Mouse (Mus musculus) intestine, embryonic 16.5 days (tissue): ENCODE measurements around the gene Rpl9-ps1. TPM values are rescaled to one million over a fixed set of nuclear protein-coding genes. Genes with fewer than 3 reads are reported as not detected.

Source experiments
- ATAC-seq: fragments of 200-750 bp; cut with Nextera tagmentation; 2 replicates; pipeline ENCODE4 v1.8.0; 2017; ENCODE audit warnings: moderate TSS enrichment, moderate library complexity
- H3K27ac ChIP-seq: fragments of 300-500 bp; sonication (generic); 2 replicates; pipeline ENCODE4 v1.5.1; 2014; ENCODE audit warnings: mild to moderate bottlenecking, low read length
- H3K27me3 ChIP-seq: fragments of 300-500 bp; sonication (generic); replicated peaks from 2 replicates; pipeline ENCODE4 v1.6.1; 2014; ENCODE audit warnings: low read length, control low read depth, mixed read lengths; ENCODE audit not compliant: control insufficient read depth, insufficient read depth
- H3K36me3 ChIP-seq: fragments of 300-500 bp; sonication (generic); 2 replicates; pipeline ENCODE4 v1.6.1; 2014; ENCODE audit warnings: low read length, control low read depth; ENCODE audit not compliant: control insufficient read depth, insufficient read depth
- H3K4me1 ChIP-seq: fragments of 300-500 bp; sonication (generic); 2 replicates; pipeline ENCODE4 v1.6.1; 2014; ENCODE audit warnings: low read length, control low read depth, mixed read lengths; ENCODE audit not compliant: control insufficient read depth, insufficient read depth
- H3K4me2 ChIP-seq: fragments of 300-500 bp; sonication (generic); 2 replicates; pipeline ENCODE4 v1.6.1; 2014; ENCODE audit warnings: low read depth, low read length, control low read depth
- H3K4me3 ChIP-seq: fragments of 300-500 bp; sonication (generic); 2 replicates; pipeline ENCODE4 v1.5.1; 2014; ENCODE audit warnings: mild to moderate bottlenecking, low read length
- H3K9ac ChIP-seq: fragments of 300-500 bp; sonication (generic); 2 replicates; pipeline ENCODE4 v1.6.1; 2014; ENCODE audit warnings: low read depth, low read length
- H3K9me3 ChIP-seq: fragments of 300-500 bp; sonication (generic); 2 replicates; pipeline ENCODE4 v1.6.1; 2016; ENCODE audit warnings: low read length, control low read depth; ENCODE audit not compliant: control insufficient read depth
- WGBS: fragments of 180-500 bp; shearing (Covaris S2); extraction: QIAGEN DNeasy Blood & Tissue Kit; methylation state at CpG from one replicate; pipeline ENCODE4 v1.1.7; 2014; 5-methylcytosine and 5-hydroxymethylcytosine counted together
- polyA plus RNA-seq: library from polyadenylated mRNA; unstranded; fragments of >200 nt; fragmentation: Nextera tagmentation; extraction: Ambion mirVana; gene quantifications from 2 replicates; pipeline ENCODE4 v1.2.1, GENCODE M21; 2015

The Rpl9-ps1 gene
- polyA plus RNA-seq, result not detected in 2 replicates

DNA sequence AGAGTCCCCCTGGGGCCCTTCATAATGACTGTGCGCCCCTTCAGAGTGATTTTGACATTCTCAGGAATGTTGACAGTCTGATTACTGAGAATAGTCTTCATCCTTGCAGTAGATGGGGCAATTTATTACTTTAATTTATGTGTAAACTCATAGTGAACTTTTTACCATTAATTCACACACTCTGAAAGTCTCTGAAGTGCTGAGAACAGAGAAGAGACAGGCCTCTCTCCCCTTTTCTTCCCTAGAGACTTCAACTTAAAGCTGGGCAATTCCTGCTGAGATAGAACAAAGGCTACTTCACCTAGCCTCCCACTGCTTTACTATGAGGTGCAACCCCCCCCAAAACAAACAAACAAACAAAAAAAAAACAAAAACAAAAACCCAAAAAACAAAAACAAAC is at the start of gene Rpl9-ps1:
Gene Rpl9-ps1, minus strand, starts transcription at position 101 of the 400 bp plus-strand sequence.
- H3K9ac ChIP-seq, result no peak within 1 kb of the TSS
- H3K27me3 ChIP-seq, result no peaks in the 10 kb centered on the region
- H3K9me3 ChIP-seq, result no peaks in the 10 kb centered on the region
- H3K4me1 ChIP-seq, result no peaks in the 10 kb centered on the region
- H3K4me2 ChIP-seq, result no peak within 1 kb of the TSS
- 85% methylated on average over 1 of the region's 1 CpGs for WGBS
- H3K27ac ChIP-seq, result no peak within 1 kb of the TSS
- no peak for ATAC-seq
- no peaks in the 10 kb centered on the region for H3K36me3 ChIP-seq
- H3K4me3 ChIP-seq, result no peak within 1 kb of the TSS

DNA sequence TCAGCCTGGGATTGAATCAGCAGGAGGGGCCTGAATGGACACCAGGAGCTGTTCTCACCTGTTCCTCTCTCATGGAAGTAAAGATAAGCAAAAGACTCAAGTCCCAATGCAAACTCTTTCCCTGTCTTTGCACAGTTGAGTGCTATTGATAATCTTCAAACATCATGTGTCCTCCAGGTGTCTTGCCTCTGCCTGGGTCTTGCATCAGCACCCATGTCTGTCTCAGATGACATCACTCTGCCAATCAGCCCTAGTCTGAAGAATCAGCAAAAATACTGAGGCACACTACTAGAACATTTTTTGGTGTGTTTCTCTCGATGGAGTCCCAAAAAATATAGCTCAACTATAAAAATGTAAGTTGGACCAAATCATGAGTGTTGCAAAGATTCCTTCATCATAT is 46.6 kb upstream of the Rpl9-ps1 start:
- WGBS, result 69% methylated on average over 1 of the region's 1 CpGs
- Histone ChIP-seq H3K27me3 (no peaks in the 10 kb centered on the region), H3K4me1 (no peaks in the 10 kb centered on the region), H3K27ac (no peak overlapping the region), H3K4me3 (no peak overlapping the region), H3K36me3 (no peaks in the 10 kb centered on the region), H3K4me2 (no peak overlapping the region), H3K9me3 (no peaks in the 10 kb centered on the region), H3K9ac (no peak overlapping the region)
- no peak for ATAC-seq

GRCm38 (mm10) chr11:83689918-83690317 is 44.5 kb upstream of the Rpl9-ps1 start:
- WGBS, result 83% methylated on average over 1 of the region's 1 CpGs
- no peak overlapping the region for H3K27ac ChIP-seq
- H3K36me3 ChIP-seq, result no peaks in the 10 kb centered on the region
- no peak overlapping the region for H3K4me3 ChIP-seq
- H3K4me1 ChIP-seq, result no peaks in the 10 kb centered on the region
- no peaks in the 10 kb centered on the region for H3K9me3 ChIP-seq
- no peak overlapping the region for H3K4me2 ChIP-seq
- no peak for ATAC-seq
- no peaks in the 10 kb centered on the region for H3K27me3 ChIP-seq
- no peak overlapping the region for H3K9ac ChIP-seq

DNA sequence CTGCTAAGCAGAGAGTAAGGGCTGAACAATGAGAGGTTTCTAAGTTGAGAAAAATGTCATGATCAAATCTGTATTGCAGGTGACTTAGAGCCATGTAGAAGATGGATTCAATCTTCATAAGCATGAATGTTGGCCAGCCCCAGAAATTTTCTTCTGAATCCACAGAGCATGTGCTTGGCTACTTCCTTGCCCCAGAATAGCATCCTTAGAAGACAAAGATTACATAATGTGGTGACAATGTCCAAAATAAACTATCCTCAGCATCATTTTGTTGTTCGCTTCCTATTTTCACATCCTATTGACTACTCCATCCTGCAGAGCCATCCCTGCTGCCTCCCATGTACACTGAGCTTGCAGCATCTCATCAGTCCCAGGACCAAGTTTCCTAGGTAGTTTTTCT is 30.2 kb upstream of the Rpl9-ps1 start:
- WGBS, result 91% methylated on average over 1 of the region's 1 CpGs
- no peak overlapping the region for H3K4me3 ChIP-seq
- H3K36me3 ChIP-seq, result no peaks in the 10 kb centered on the region
- no peaks in the 10 kb centered on the region for H3K27me3 ChIP-seq
- H3K4me1 ChIP-seq, result no peaks in the 10 kb centered on the region
- no peak overlapping the region for H3K27ac ChIP-seq
- H3K4me2 ChIP-seq, result no peak overlapping the region
- no peak for ATAC-seq
- no peak overlapping the region for H3K9ac ChIP-seq
- no peaks in the 10 kb centered on the region for H3K9me3 ChIP-seq

DNA sequence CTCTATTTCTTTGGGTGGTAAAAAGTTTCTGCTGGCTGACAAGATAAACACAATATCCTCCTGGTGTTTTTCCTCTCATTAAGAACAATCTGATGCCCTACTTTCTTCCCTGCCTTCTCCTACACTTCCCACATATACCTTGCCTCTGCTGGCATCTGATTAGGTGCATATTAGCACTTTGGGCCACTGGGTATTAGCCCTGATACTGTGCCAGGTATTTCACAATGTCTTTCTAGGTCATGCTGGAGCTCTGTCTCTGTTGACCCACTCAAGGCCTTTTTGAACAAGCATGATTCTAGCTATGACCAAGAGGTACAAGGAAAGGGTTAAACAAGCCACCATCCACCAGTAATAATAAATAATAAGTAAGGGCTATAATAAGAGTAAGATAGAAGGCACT is 26.3 kb upstream of the Rpl9-ps1 start:
- Histone ChIP-seq H3K27ac (no peak overlapping the region), H3K4me3 (no peak overlapping the region), H3K9me3 (no peaks in the 10 kb centered on the region), H3K9ac (no peak overlapping the region), H3K27me3 (no peaks in the 10 kb centered on the region), H3K4me1 (no peaks in the 10 kb centered on the region), H3K4me2 (no peak overlapping the region), H3K36me3 (no peaks in the 10 kb centered on the region)
- ATAC-seq, result no peak

DNA sequence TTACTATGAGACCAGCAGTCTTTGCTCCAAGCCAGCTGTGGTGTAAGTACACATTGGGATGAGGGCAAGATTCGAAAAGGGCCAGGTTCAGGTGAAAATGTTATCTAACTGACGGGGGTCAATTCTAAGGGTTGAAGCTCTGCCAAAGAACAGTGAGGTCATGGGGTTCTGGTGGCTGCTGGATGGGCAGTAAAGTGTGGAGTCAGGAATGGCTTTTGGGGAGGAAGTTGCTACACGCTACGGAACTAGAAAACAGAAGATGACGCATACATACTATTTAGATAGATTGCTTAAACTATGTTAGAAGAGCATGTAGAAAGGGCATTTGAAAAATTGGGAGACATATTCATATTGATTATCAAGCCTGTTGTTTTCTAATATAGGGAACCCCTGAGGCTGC is 18.1 kb upstream of the Rpl9-ps1 start:
- WGBS, result 65% methylated on average over 5 of the region's 5 CpGs

DNA sequence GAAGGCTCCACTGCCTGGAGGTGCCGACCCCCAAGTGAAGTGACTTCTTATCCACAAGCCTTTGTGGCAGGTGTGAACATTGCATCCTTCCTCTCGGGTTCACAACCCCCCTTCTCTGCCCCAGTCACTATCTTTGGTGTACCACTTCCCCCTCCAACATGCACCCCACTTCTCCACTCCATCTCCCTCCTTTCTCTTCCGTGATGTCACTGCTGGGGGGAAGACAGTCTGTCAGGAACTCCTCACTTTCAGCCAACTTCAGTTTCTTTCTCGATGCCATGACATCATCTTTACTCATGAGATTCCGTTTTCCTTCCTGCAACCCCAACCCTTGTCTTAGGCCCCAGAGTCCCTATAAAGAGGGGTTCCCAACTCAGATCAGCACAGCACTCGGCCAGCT is 16.8 kb upstream of the Rpl9-ps1 start, which contains the start of gene Ccl4:
Gene Ccl4, plus strand, starts transcription at position 381 of the 400 bp plus-strand sequence.
- Histone ChIP-seq H3K27me3 (no peaks in the 10 kb centered on the region), H3K36me3 (no peaks in the 10 kb centered on the region), H3K4me2 (no peak within 1 kb of the TSS), H3K9me3 (no peaks in the 10 kb centered on the region), H3K9ac (no peak within 1 kb of the TSS), H3K4me3 (no peak within 1 kb of the TSS), H3K4me1 (no peaks in the 10 kb centered on the region), H3K27ac (no peak within 1 kb of the TSS)
- no peak for ATAC-seq
- 74% methylated on average over 6 of the region's 6 CpGs for WGBS

More for the DNA sequence above, 18.1 kb upstream of the Rpl9-ps1 start:
- Histone ChIP-seq H3K9ac (no peak overlapping the region), H3K27ac (no peak overlapping the region), H3K9me3 (no peaks in the 10 kb centered on the region), H3K36me3 (no peaks in the 10 kb centered on the region), H3K4me2 (no peak overlapping the region), H3K4me1 (no peaks in the 10 kb centered on the region), H3K4me3 (no peak overlapping the region), H3K27me3 (no peaks in the 10 kb centered on the region)
- no peak for ATAC-seq

GRCm38 (mm10) chr11:83658797-83659196 is 13.4 kb upstream of the Rpl9-ps1 start:
- no peak overlapping the region for H3K4me2 ChIP-seq
- no peak overlapping the region for H3K4me3 ChIP-seq
- no peak for ATAC-seq
- H3K9ac ChIP-seq, result no peak overlapping the region
- H3K27me3 ChIP-seq, result no peaks in the 10 kb centered on the region
- H3K36me3 ChIP-seq, result no peaks in the 10 kb centered on the region
- no peaks in the 10 kb centered on the region for H3K9me3 ChIP-seq
- WGBS, result 73% methylated on average over 6 of the region's 6 CpGs
- H3K4me1 ChIP-seq, result no peaks in the 10 kb centered on the region
- no peak overlapping the region for H3K27ac ChIP-seq

DNA sequence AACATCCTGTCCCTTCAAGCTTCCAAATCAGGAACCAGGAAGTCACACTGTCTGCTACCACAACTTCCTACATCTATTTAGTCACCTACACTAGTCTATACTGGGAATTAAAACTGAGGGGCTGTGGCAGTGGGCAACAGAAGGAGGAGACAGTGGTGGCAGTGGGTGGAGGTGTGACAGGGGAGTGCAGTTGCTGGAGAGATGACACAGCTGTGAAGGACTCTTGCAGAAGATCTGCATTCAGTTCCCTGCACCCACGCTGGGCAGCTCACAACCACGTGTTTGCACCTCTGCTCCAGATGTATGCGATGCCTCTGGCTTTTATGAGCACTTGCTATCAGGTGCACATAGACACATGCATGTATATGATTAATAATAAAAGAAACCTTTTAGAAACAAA is 12.1 kb upstream of the Rpl9-ps1 start:
- H3K4me1 ChIP-seq, result no peaks in the 10 kb centered on the region
- H3K36me3 ChIP-seq, result no peaks in the 10 kb centered on the region
- H3K4me3 ChIP-seq, result no peak overlapping the region
- 83% methylated on average over 3 of the region's 3 CpGs for WGBS
- no peaks in the 10 kb centered on the region for H3K9me3 ChIP-seq
- H3K4me2 ChIP-seq, result no peak overlapping the region
- H3K27ac ChIP-seq, result no peak overlapping the region
- ATAC-seq, result no peak
- no peak overlapping the region for H3K9ac ChIP-seq
- no peaks in the 10 kb centered on the region for H3K27me3 ChIP-seq

GRCm38 (mm10) chr11:83654606-83655005 is 9.2 kb upstream of the Rpl9-ps1 start:
- ATAC-seq, result no peak
- H3K27me3 ChIP-seq, result no peaks in the 10 kb centered on the region
- no peaks in the 10 kb centered on the region for H3K36me3 ChIP-seq
- no peak overlapping the region for H3K27ac ChIP-seq
- no peak overlapping the region for H3K4me3 ChIP-seq
- 87% methylated on average over 8 of the region's 8 CpGs for WGBS
- no peaks in the 10 kb centered on the region for H3K4me1 ChIP-seq
- H3K9me3 ChIP-seq, result no peaks in the 10 kb centered on the region
- no peak overlapping the region for H3K4me2 ChIP-seq
- no peak overlapping the region for H3K9ac ChIP-seq
